Mouse (Mus musculus): Measurements from ENCODE around the gene Fam228a. TPM values are rescaled to one million over a fixed set of nuclear protein-coding genes. Genes with fewer than 3 reads are reported as not detected.

The Fam228a gene
- polyA plus RNA-seq, 1 experiment = not detected

DNA sequence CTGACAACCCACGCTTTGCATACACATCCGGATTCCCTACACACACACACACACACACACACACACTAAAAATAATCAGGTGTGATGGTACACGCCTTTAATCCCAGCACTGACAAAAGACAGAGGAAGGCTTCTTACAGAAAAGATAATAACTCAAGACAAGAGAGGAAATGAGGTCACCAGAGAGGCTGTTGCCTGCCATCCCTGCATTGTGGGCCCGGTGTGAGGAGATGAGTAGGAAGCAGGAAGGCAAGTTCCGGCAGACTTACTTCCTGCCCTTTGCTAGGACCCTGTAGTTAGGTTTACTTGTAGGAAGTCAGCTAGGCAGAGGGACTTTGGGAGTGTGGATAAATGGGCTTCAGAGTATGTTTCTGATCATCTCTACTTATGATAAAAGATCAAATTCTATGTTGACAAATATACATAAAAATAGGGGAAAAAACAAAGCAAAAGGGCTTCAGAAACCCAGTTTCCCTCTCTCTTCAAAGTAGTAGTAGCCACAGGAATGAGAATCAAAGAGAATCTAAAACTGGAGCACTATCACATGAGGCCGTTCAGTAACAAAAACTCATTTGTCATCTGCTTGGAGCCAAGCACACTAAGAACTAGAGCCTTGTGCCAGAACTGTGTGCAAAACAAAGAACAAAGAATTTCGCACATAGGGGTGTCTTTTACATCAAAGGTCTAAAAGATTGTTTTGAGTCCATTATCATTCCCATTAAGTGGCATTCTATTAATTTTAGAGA lies 73.1 kb downstream of the Fam228a start:
- Histone ChIP-seq H3K4me1 (peaks cover 10% of the 10 kb centered on the region), H3K27me3 (replicated peaks) (no peaks in the 10 kb centered on the region), H3K9me3 (no peaks in the 10 kb centered on the region), H3K4me3 (replicated peaks) (no peak overlapping the region), H3K36me3 (replicated peaks; ENCODE audit: low read length) (peaks cover 68% of the 10 kb centered on the region)
- TF ChIP-seq GATA1 (IDR thresholded peaks at IDR 0.05; ENCODE audit: borderline replicate concordance, low read length) (no peak), FLI1 (IDR thresholded peaks at IDR 0.05; ENCODE audit: low read length) (no peak)

Other genes starting within 250 kb of the Fam228a start
- gene Itsn2, start 145.8 kb downstream of the Fam228a start, polyA plus RNA-seq (2012; ENCODE audit: insufficient read depth, low replicate concordance) = 8.9 and 11.5 TPM in 2 replicates
- gene Gm3625, start 145.5 kb downstream of the Fam228a start, polyA plus RNA-seq (2012; ENCODE audit: insufficient read depth, low replicate concordance) = not detected in 2 replicates
- 0.40 TPM in 1 of 2 replicates, not detected in the other for gene Pfn4, start 30.6 kb upstream of the Fam228a start, polyA plus RNA-seq (2012; ENCODE audit: insufficient read depth, low replicate concordance)
- gene Fam228b, start 30.8 kb upstream of the Fam228a start, polyA plus RNA-seq (2012; ENCODE audit: insufficient read depth, low replicate concordance) = 1.2 TPM in 1 of 2 replicates, not detected in the other
- gene Sf3b6, start 79.1 kb upstream of the Fam228a start, polyA plus RNA-seq (2012; ENCODE audit: insufficient read depth, low replicate concordance) = 15.8 TPM in 1 of 2 replicates, not detected in the other
- gene Fkbp1b, start 103.2 kb upstream of the Fam228a start, polyA plus RNA-seq (2012; ENCODE audit: insufficient read depth, low replicate concordance) = 3.8 and 15.5 TPM in 2 replicates
- 1.00 TPM in 1 of 2 replicates, not detected in the other for gene Wdcp, start 104.9 kb upstream of the Fam228a start, polyA plus RNA-seq (2012; ENCODE audit: insufficient read depth, low replicate concordance)
- 312 and 347 TPM in 2 replicates for gene Mfsd2b, start 135.9 kb upstream of the Fam228a start, polyA plus RNA-seq (2012; ENCODE audit: insufficient read depth, low replicate concordance)
- 2.5 and 10.4 TPM in 2 replicates for gene Ubxn2a, start 169.3 kb upstream of the Fam228a start, polyA plus RNA-seq (2012; ENCODE audit: insufficient read depth, low replicate concordance)
- gene Atad2b, start 178.9 kb upstream of the Fam228a start, polyA plus RNA-seq (2012; ENCODE audit: insufficient read depth, low replicate concordance) = 1.4 and 7.0 TPM in 2 replicates